ENCODE assay signal across 20 mouse cellular contexts in genomic region chr3:66744133-66744913, GRCm38 (mm10).
"Had no signal": no experiment of that assay in that cellular context is flagged by ENCODE, and none has a peak within 500 bp of the region (broad histone marks: within the 10 kb centered on the region; RNA-seq: fewer than 3 reads in every experiment).

No protein-coding gene starts in this region.

- H3K27me3 ChIP-seq: neural tube, embryonic 12.5 days; neural tube, embryonic 15.5 days; stomach, embryonic 15.5 days had no signal

- DNase-seq: kidney, adult 11 months; kidney, adult 8-10 months; kidney, postnatal 14 days; kidney, postnatal 4 days; left cerebral cortex, postnatal 4 days; liver, postnatal 0 days; lung, embryonic 14.5 days; right cerebral cortex, adult 18-20 months; right cerebral cortex, postnatal 25 days; spleen, adult 18-20 months; thymus, postnatal 25 days had no signal

- H3K9me3 ChIP-seq: midbrain, embryonic 12.5 days; midbrain, embryonic 15.5 days; neural tube, embryonic 12.5 days; neural tube, embryonic 15.5 days; stomach, embryonic 15.5 days had no signal

- H3K4me2 ChIP-seq: liver, embryonic 11.5 days; lung, embryonic 14.5 days; midbrain, embryonic 12.5 days; midbrain, embryonic 15.5 days; neural tube, embryonic 12.5 days; neural tube, embryonic 15.5 days; stomach, embryonic 15.5 days had no signal

- H3K36me3 ChIP-seq: midbrain, embryonic 12.5 days; midbrain, embryonic 15.5 days; neural tube, embryonic 12.5 days; neural tube, embryonic 15.5 days; stomach, embryonic 15.5 days had no signal

- H3K27ac ChIP-seq: liver, embryonic 14.5 days; macrophage; midbrain, embryonic 12.5 days; midbrain, embryonic 15.5 days; neural tube, embryonic 12.5 days; neural tube, embryonic 15.5 days; stomach, embryonic 15.5 days had no signal

- ATAC-seq: liver, postnatal 0 days; lung, postnatal 0 days; midbrain, embryonic 15.5 days had no signal

- H3K9ac ChIP-seq: liver, embryonic 14.5 days; liver, postnatal 0 days; lung, embryonic 14.5 days; midbrain, embryonic 12.5 days; midbrain, embryonic 15.5 days; neural tube, embryonic 12.5 days; neural tube, embryonic 15.5 days; stomach, embryonic 15.5 days had no signal

- H3K4me1 ChIP-seq: stomach, embryonic 15.5 days had no signal

- H3K4me3 ChIP-seq: midbrain, embryonic 12.5 days; midbrain, embryonic 15.5 days; neural tube, embryonic 12.5 days; neural tube, embryonic 15.5 days; stomach, embryonic 15.5 days had no signal
